Comparison of ENCODE assay signal across 9 mouse cellular contexts in the genomic region with DNA sequence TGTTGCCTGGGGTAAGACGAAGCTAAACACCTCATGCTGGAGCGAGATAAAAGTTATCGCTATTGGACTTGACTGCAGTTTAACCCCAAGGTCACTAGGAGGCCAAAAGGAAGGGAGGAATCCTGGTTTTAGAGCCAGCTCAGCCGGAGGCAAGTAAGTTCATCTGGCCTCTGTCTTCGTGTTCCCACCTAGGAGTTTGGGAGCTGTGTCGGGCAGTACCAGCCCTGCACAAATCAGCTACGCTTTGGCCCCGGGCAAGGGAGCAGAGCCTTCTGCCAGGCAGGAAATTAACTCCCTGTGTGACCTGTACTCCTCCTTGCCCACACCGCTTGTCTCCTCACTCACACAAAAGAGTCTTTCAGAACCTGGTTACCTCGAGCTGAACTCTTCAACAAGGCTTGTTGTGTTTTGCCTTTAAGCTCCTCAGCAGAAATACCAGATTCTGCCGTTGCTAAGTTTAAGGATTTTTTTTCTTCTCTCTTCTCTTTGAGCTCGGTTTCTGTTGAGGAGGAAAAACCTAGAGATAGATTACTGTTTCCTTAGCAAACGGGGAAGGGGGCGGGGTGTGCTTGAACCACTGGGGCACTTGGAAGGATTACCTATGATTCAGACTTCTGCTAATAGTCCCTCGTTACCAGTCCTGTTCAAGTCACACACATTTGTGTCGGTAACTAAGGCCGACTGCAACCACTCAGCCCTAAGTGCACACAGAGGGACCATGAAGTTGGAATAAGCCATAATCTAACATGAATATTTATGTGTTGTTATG. TPM values are rescaled to one million over a fixed set of nuclear protein-coding genes. Genes with fewer than 3 reads are reported as not detected.
DNase-seq lines count a peak whose midpoint lies in the region; ATAC-seq lines count a peak whose summit lies in the region.
"Had no signal": no experiment of that assay in that cellular context is flagged by ENCODE, and none has a peak within 500 bp of the region (broad histone marks: within the 10 kb centered on the region; RNA-seq: fewer than 3 reads in every experiment).

TSS of gene Fam84b (minus strand) at position 548 of the 769 bp plus-strand sequence.

- DNase-seq in left cerebral cortex, postnatal 10 days (ENCODE audit: extremely low spot score in 1 of 2, low spot score in 2 of 2), result no peak
- DNase-seq in left cerebral cortex, postnatal 36 days (ENCODE audit: low spot score in 2 of 2), result no peak
- DNase-seq in embryo, embryonic 10 days (ENCODE audit: low spot score), result peak; percentile 68
- peak; percentile 20 to 39 for DNase-seq in kidney, postnatal 36 days
- peak; percentile 58 for DNase-seq in yolk sac, embryonic 10.5 days (ENCODE audit: low spot score)
- no peak for DNase-seq in left cerebral cortex, adult 8-10 months (ENCODE audit: low spot score in 2 of 2)

- 0 out of 2 replicates have a peak, but pooled peaks cover 8% of the 10 kb centered on the region for H3K9me3 ChIP-seq in heart, embryonic 13.5 days

- ATAC-seq in heart, embryonic 13.5 days (ENCODE audit: extremely low read depth, insufficient number of reproducible peaks, low FRiP score, low TSS enrichment), result no peak

- no peak within 1 kb of the TSS for H3K4me3 ChIP-seq in heart, embryonic 13.5 days
- no peak within 1 kb of the TSS for H3K4me3 ChIP-seq in macrophage (ENCODE audit: inconsistent target)

- no peaks in the 10 kb centered on the region for H3K36me3 ChIP-seq in heart, embryonic 13.5 days
- H3K36me3 ChIP-seq in macrophage (ENCODE audit: inconsistent target), result no peaks in the 10 kb centered on the region

- H3K9ac ChIP-seq in heart, embryonic 13.5 days, result 0 out of 2 replicates have a peak within 1 kb of the TSS, but pooled peaks have one; percentile 16

- H3K27me3 ChIP-seq in heart, embryonic 13.5 days (replicated peaks), result no peaks in the 10 kb centered on the region

- H3K4me2 ChIP-seq in heart, embryonic 13.5 days, result peak within 1 kb of the TSS; percentile 38

- intact Hi-C loops in left cerebral cortex, postnatal 10 days (cut with DNase I), result no loop called here
- intact Hi-C loops in left cerebral cortex, postnatal 36 days (cut with DNase I), result no loop called here

- WGBS in heart, embryonic 13.5 days, result 27% methylated on average over 17 of the region's 17 CpGs
- WGBS in macrophage (ENCODE audit: missing documents), result 24% methylated on average over 17 of the region's 17 CpGs

- H3K27ac ChIP-seq in heart, embryonic 13.5 days (replicated peaks), result peak within 1 kb of the TSS; percentile 34
- H3K27ac ChIP-seq in macrophage, result peak within 1 kb of the TSS; percentile 68

- H3K4me1 ChIP-seq in heart, embryonic 13.5 days, result peaks cover 32% of the 10 kb centered on the region

- H3K79me2 ChIP-seq in macrophage (ENCODE audit: inconsistent target), result no peaks in the 10 kb centered on the region

RNA-seq across cellular contexts. Expression of gene Fam84b, which starts in this region (rescaled TPM):
- total RNA-seq in left cerebral cortex, postnatal 10 days (2021), result 10 to 100 TPM; 12.3 to 16.1 TPM
- 1 to 10 TPM; 4.8 to 7.4 TPM for total RNA-seq in left cerebral cortex, postnatal 36 days (2021)
- polyA plus RNA-seq in heart, embryonic 13.5 days (2015; fragmentation: Nextera tagmentation; extraction: Ambion mirVana), result 5.1 and 5.2 TPM in 2 replicates
- 10 to 100 TPM in 4 of 26 experiments, 1 to 10 TPM in 21, under 1 TPM in 1; 0.95 to 15.1 (median 2.8) TPM for total RNA-seq in macrophage (2018; cell fraction: chromatin; rRNA removed)
- 10 to 100 TPM in 9 of 26 experiments, 1 to 10 TPM in 17; 3.4 to 18.6 (median 8.5) TPM for total RNA-seq in macrophage (2018; cell fraction: cytosol; rRNA removed)
- 10 to 100 TPM in 9 of 26 experiments, 1 to 10 TPM in 17; 3.5 to 23.1 (median 7.7) TPM for total RNA-seq in macrophage (2018; cell fraction: nucleus; rRNA removed)
- 6.5 to 12.8 TPM (median 10.6 TPM) in 3 replicates for polyA plus RNA-seq in macrophage (2018)
- 1 to 10 TPM; 5.2 to 6.3 (median 5.8) TPM for total RNA-seq in left cerebral cortex, adult 8-10 months (2022)
- total RNA-seq: MEL had no signal

Comparison
In these comparisons a context has a peak if more than half of its experiments do, and no peak if none do; other contexts are left out.
1. DNase-seq: peak in embryo, embryonic 10 days (single experiment), kidney, postnatal 36 days (2 of 2) and yolk sac, embryonic 10.5 days (single experiment); none in left cerebral cortex, postnatal 10 days (0 of 2), left cerebral cortex, postnatal 36 days (0 of 2) and left cerebral cortex, adult 8-10 months (0 of 2).